Mouse (Mus musculus) limb, embryonic 14.5 days (tissue): Measurements from ENCODE around the gene Rab3d. TPM values are rescaled to one million over a fixed set of nuclear protein-coding genes. Genes with fewer than 3 reads are reported as not detected.

Experiments used
- ATAC-seq: fragments of 200-750 bp; cut with Nextera tagmentation; 2 replicates; pipeline ENCODE4 v1.8.0; 2017; ENCODE audit warnings: low read depth, moderate number of reproducible peaks, moderate TSS enrichment; ENCODE audit not compliant: low FRiP score
- DNase-seq: peaks from one replicate; pipeline ENCODE4 v3.0.0-alpha.2; 2015; ENCODE audit warnings: low spot score
- H3K27ac ChIP-seq: fragments of 300-500 bp; sonication (generic); replicated peaks from 2 replicates; pipeline ENCODE4 v1.5.1; 2014; ENCODE audit warnings: low read depth, mild to moderate bottlenecking, low read length, moderate library complexity, mixed read lengths
- H3K27me3 ChIP-seq: fragments of 300-500 bp; sonication (generic); 2 replicates; pipeline ENCODE4 v1.6.1; 2014; ENCODE audit warnings: low read length, mixed read lengths; ENCODE audit not compliant: control insufficient read depth, insufficient read depth
- H3K36me3 ChIP-seq: fragments of 300-500 bp; sonication (generic); 2 replicates; pipeline ENCODE4 v1.6.1; 2014; ENCODE audit warnings: mild to moderate bottlenecking, low read length, moderate library complexity, mixed read lengths; ENCODE audit not compliant: control insufficient read depth, insufficient read depth
- H3K4me1 ChIP-seq: fragments of 300-500 bp; sonication (generic); 2 replicates; pipeline ENCODE4 v1.6.1; 2014; ENCODE audit warnings: antibody characterized with exemption, low read length, mixed read lengths; ENCODE audit not compliant: control insufficient read depth, insufficient read depth
- H3K4me2 ChIP-seq: fragments of 300-500 bp; sonication (generic); replicated peaks from 2 replicates; pipeline ENCODE4 v1.6.1; 2014; ENCODE audit warnings: low read depth, mild to moderate bottlenecking, low read length, moderate library complexity; ENCODE audit not compliant: severe bottlenecking
- H3K4me3 ChIP-seq: fragments of 300-500 bp; sonication (generic); replicated peaks from 2 replicates; pipeline ENCODE4 v1.5.1; 2014; ENCODE audit warnings: low read length
- H3K9ac ChIP-seq: fragments of 300-500 bp; sonication (generic); 2 replicates; pipeline ENCODE4 v1.6.1; 2014; ENCODE audit warnings: mild to moderate bottlenecking, low read depth, low read length, moderate library complexity; ENCODE audit not compliant: severe bottlenecking
- H3K9me3 ChIP-seq: fragments of 300-500 bp; sonication (generic); 2 replicates; pipeline ENCODE4 v1.6.1; 2016; ENCODE audit warnings: low read length; ENCODE audit not compliant: control insufficient read depth
- POLR2A ChIP-seq: fragments of 200-500 bp; IDR thresholded peaks from 2 replicates; pipeline ENCODE4 v1.8.0; 2012; ENCODE audit warnings: inconsistent platforms, mild to moderate bottlenecking, moderate library complexity, borderline replicate concordance; ENCODE audit not compliant: insufficient read depth, insufficient read length; ENCODE audit errors: extremely low read depth
- WGBS: fragments of 180-500 bp; shearing (Covaris S2); extraction: QIAGEN DNeasy Blood & Tissue Kit; methylation state at CpG from one replicate; pipeline ENCODE4 v1.1.7; 2014; 5-methylcytosine and 5-hydroxymethylcytosine counted together
- polyA plus RNA-seq, 2 experiments: library from polyadenylated mRNA; depleted of rRNA in 1 of 2; stranded (reverse) in 1 of 2; unstranded in 1 of 2; fragments of >200 nt; fragmentation: Nextera tagmentation in 1 of 2; extraction: Ambion mirVana in 1 of 2; gene quantifications; 2 replicates each; pipeline versions ENCODE4 v1.2.1 to v1.2.3; 2012 to 2014

Rab3d gene
- polyA plus RNA-seq, 2 experiments, result 30.7 to 36.3 TPM

GRCm38 (mm10) chr9:21948146-21948545 lies 30.2 kb upstream of the Rab3d start:
- Histone ChIP-seq H3K4me3 (no peak overlapping the region), H3K27me3 (no peaks in the 10 kb centered on the region), H3K4me2 (no peak overlapping the region), H3K36me3 (no peaks in the 10 kb centered on the region), H3K9ac (no peak overlapping the region), H3K9me3 (no peaks in the 10 kb centered on the region), H3K4me1 (no peaks in the 10 kb centered on the region), H3K27ac (no peak overlapping the region)
- WGBS, result 59% methylated on average over 7 of the region's 8 CpGs
- DNase-seq (no peak), ATAC-seq (no peak)
- no peak for TF ChIP-seq POLR2A

- ATAC-seq, result no peak
- no peaks in the 10 kb centered on the region for H3K27me3 ChIP-seq
Observed at GRCm38 (mm10) chr9:21947540-21948130, 29.6 kb upstream of the Rab3d start.

GRCm38 (mm10) chr9:21944267-21944666 lies 26.3 kb upstream of the Rab3d start:
- 23% methylated on average over 23 of the region's 23 CpGs for WGBS
- Histone ChIP-seq H3K4me2 (no peak overlapping the region), H3K4me3 (no peak overlapping the region), H3K9me3 (no peaks in the 10 kb centered on the region), H3K36me3 (peaks cover 8% of the 10 kb centered on the region; the same call in 1 of the 2 replicates), H3K9ac (no peak overlapping the region), H3K4me1 (no peaks in the 10 kb centered on the region), H3K27ac (no peak overlapping the region), H3K27me3 (no peaks in the 10 kb centered on the region)
- ATAC-seq (no peak), DNase-seq (no peak)
- TF ChIP-seq POLR2A, result no peak

More at GRCm38 (mm10) chr9:21947540-21948130, 29.6 kb upstream of the Rab3d start:
- no peak for DNase-seq
- TF ChIP-seq POLR2A, result no peak
- Histone ChIP-seq H3K9ac (no peak overlapping the region), H3K4me3 (no peak overlapping the region), H3K36me3 (no peaks in the 10 kb centered on the region), H3K9me3 (no peaks in the 10 kb centered on the region), H3K4me1 (no peaks in the 10 kb centered on the region), H3K4me2 (no peak overlapping the region), H3K27ac (no peak overlapping the region)
- WGBS, result 7% methylated on average over 22 of the region's 28 CpGs

GRCm38 (mm10) chr9:21943638-21944037 lies 25.6 kb upstream of the Rab3d start:
- TF ChIP-seq POLR2A, result no peak
- H3K4me1 ChIP-seq, result no peaks in the 10 kb centered on the region
- no peak overlapping the region for H3K9ac ChIP-seq
- no peak for ATAC-seq
- H3K27ac ChIP-seq, result no peak overlapping the region
- H3K36me3 ChIP-seq, result peaks cover 8% of the 10 kb centered on the region; the same call in 1 of the 2 replicates
- no peak for DNase-seq
- no peak overlapping the region for H3K4me2 ChIP-seq
- no peaks in the 10 kb centered on the region for H3K9me3 ChIP-seq
- H3K27me3 ChIP-seq, result no peaks in the 10 kb centered on the region
- no peak overlapping the region for H3K4me3 ChIP-seq
- 42% methylated on average over 12 of the region's 12 CpGs for WGBS

- ATAC-seq (no peak), DNase-seq (no peak)
- Histone ChIP-seq H3K9ac (no peak overlapping the region), H3K4me1 (no peaks in the 10 kb centered on the region), H3K27ac (no peak overlapping the region), H3K4me3 (no peak overlapping the region), H3K4me2 (no peak overlapping the region), H3K9me3 (no peaks in the 10 kb centered on the region), H3K27me3 (no peaks in the 10 kb centered on the region), H3K36me3 (peaks cover 8% of the 10 kb centered on the region; the same call in 1 of the 2 replicates)
- TF ChIP-seq POLR2A, result no peak
- 77% methylated on average over 11 of the region's 12 CpGs for WGBS
Observed at GRCm38 (mm10) chr9:21943046-21943445, 25.1 kb upstream of the Rab3d start.
